Mouse (Mus musculus) MEL (cell line): Measurements from ENCODE around the gene Tmem151b. TPM values are rescaled to one million over a fixed set of nuclear protein-coding genes. Genes with fewer than 3 reads are reported as not detected.
A peak's percentile ranks its signal among the peaks of the same experiment; 100 is the strongest.

Source experiments
- DNase-seq: peaks from one replicate; pipeline ENCODE4 v3.0.0; 2011; ENCODE audit warnings: low read depth, low spot score
- H3K27ac ChIP-seq: 2 replicates; pipeline ENCODE4 v1.5.1; 2012; ENCODE audit warnings: low read depth, mild to moderate bottlenecking, control low read depth, low read length, moderate library complexity; ENCODE audit not compliant: control insufficient read depth
- H3K27me3 ChIP-seq, 2 experiments: fragments of 150-350 bp in 1 of 2; sonication (generic) in 1 of 2; 2 replicates each; pipeline ENCODE4 v1.6.1; 2012; ENCODE audit warnings: low read length in 2 of 2, mild to moderate bottlenecking in 2 of 2, improper control_type of control experiment in 1 of 2, moderate library complexity in 1 of 2; ENCODE audit not compliant: insufficient read depth in 2 of 2, control insufficient read depth in 1 of 2
- H3K36me3 ChIP-seq, 2 experiments: 2 replicates each; pipeline ENCODE4 v1.6.1; 2012 to 2014; ENCODE audit warnings: low read length in 2 of 2, improper control_type of control experiment in 1 of 2, inconsistent platforms in 1 of 2, mild to moderate bottlenecking in 1 of 2; ENCODE audit not compliant: insufficient read depth in 2 of 2, control insufficient read depth in 1 of 2
- H3K4me1 ChIP-seq, 2 experiments: fragments of 150-350 bp in 1 of 2; sonication (generic) in 1 of 2; 2 replicates each; pipeline ENCODE4 v1.6.1; 2012; ENCODE audit warnings: low read length in 2 of 2, improper control_type of control experiment in 1 of 2, mild to moderate bottlenecking in 1 of 2; ENCODE audit not compliant: insufficient read depth in 2 of 2, control insufficient read depth in 1 of 2
- H3K4me3 ChIP-seq, 2 experiments: fragments of 150-350 bp in 1 of 2; sonication (generic) in 1 of 2; 2 replicates each; pipeline ENCODE4 v1.5.1; 2012; ENCODE audit warnings: low read depth in 2 of 2, low read length in 2 of 2, mild to moderate bottlenecking in 2 of 2, moderate library complexity in 2 of 2, control low read depth in 1 of 2, improper control_type of control experiment in 1 of 2; ENCODE audit not compliant: control insufficient read depth in 1 of 2, insufficient read depth in 1 of 2
- H3K79me2 ChIP-seq: 2 replicates; pipeline ENCODE4 v1.6.1; 2012; ENCODE audit warnings: mild to moderate bottlenecking, low read length, moderate library complexity; ENCODE audit not compliant: control insufficient read depth, poor library complexity, insufficient read depth
- H3K9ac ChIP-seq: 2 replicates; pipeline ENCODE4 v1.6.1; 2012; ENCODE audit warnings: low read depth, mild to moderate bottlenecking, control low read depth, low read length, moderate library complexity; ENCODE audit not compliant: control insufficient read depth, poor library complexity, severe bottlenecking
- H3K9me3 ChIP-seq: fragments of 150-350 bp; sonication (generic); replicated peaks from 2 replicates; pipeline ENCODE4 v1.6.1; 2012; ENCODE audit warnings: mild to moderate bottlenecking, low read length, improper control_type of control experiment, moderate library complexity; ENCODE audit not compliant: insufficient read depth
- BHLHE40 ChIP-seq: IDR thresholded peaks from 2 replicates; pipeline ENCODE4 v1.6.1; 2012; ENCODE audit warnings: low read depth, mild to moderate bottlenecking, inconsistent platforms, low read length, improper control_type of control experiment, borderline replicate concordance
- EP300 ChIP-seq, 2 experiments: IDR thresholded peaks; 2 replicates each; pipeline ENCODE4 v1.6.1; 2011; ENCODE audit warnings: improper control_type of control experiment in 2 of 2, low read length in 2 of 2, low read depth in 1 of 2, mild to moderate bottlenecking in 1 of 2
- ETS1 ChIP-seq: IDR thresholded peaks from 2 replicates; pipeline ENCODE4 v1.6.1; 2012; ENCODE audit warnings: low read depth, mild to moderate bottlenecking, inconsistent platforms, low read length, improper control_type of control experiment, moderate library complexity
- JUND ChIP-seq: IDR thresholded peaks from 2 replicates; pipeline ENCODE4 v1.6.1; 2011; ENCODE audit warnings: low read depth, mild to moderate bottlenecking, improper control_type of control experiment, low read length
- MAX ChIP-seq: IDR thresholded peaks from 2 replicates; pipeline ENCODE4 v1.6.1; 2011; ENCODE audit warnings: low read length, improper control_type of control experiment
- MAZ ChIP-seq: IDR thresholded peaks from 2 replicates; pipeline ENCODE4 v1.6.1; 2012; ENCODE audit warnings: low read depth, mild to moderate bottlenecking, inconsistent platforms, low read length, improper control_type of control experiment
- MEF2A ChIP-seq: IDR thresholded peaks from 2 replicates; pipeline ENCODE4 v1.6.1; 2014; ENCODE audit warnings: low read depth, mild to moderate bottlenecking, inconsistent platforms, low read length, improper control_type of control experiment; ENCODE audit not compliant: poor library complexity, insufficient replicate concordance, severe bottlenecking; ENCODE audit errors: extremely low read depth
- MXI1 ChIP-seq: IDR thresholded peaks from 2 replicates; pipeline ENCODE4 v1.6.1; 2011; ENCODE audit warnings: mild to moderate bottlenecking, low read depth, low read length, improper control_type of control experiment
- MYB ChIP-seq: IDR thresholded peaks from 2 replicates; pipeline ENCODE4 v1.6.1; 2011; ENCODE audit warnings: mild to moderate bottlenecking, low read depth, low read length, improper control_type of control experiment
- NELFE ChIP-seq: IDR thresholded peaks from 2 replicates; pipeline ENCODE4 v1.6.1; 2011; ENCODE audit warnings: low read depth, low read length, improper control_type of control experiment
- POLR2AphosphoS5 ChIP-seq: IDR thresholded peaks from 2 replicates; pipeline ENCODE4 v1.6.1; 2012; ENCODE audit warnings: low read depth, borderline replicate concordance, mild to moderate bottlenecking, inconsistent platforms, low read length, moderate library complexity, mixed read lengths
- TBP ChIP-seq: IDR thresholded peaks from 2 replicates; pipeline ENCODE4 v1.8.0; 2011; ENCODE audit warnings: low read depth, low read length, improper control_type of control experiment
- TCF12 ChIP-seq: IDR thresholded peaks from 2 replicates; pipeline ENCODE4 v1.6.1; 2014; ENCODE audit warnings: low read depth, mild to moderate bottlenecking, inconsistent platforms, low read length, improper control_type of control experiment, moderate library complexity
- UBTF ChIP-seq: IDR thresholded peaks from 2 replicates; pipeline ENCODE4 v1.6.1; 2012; ENCODE audit warnings: low read depth, mild to moderate bottlenecking, inconsistent platforms, low read length, improper control_type of control experiment, moderate library complexity, borderline replicate concordance; ENCODE audit not compliant: insufficient read depth
- polyA plus RNA-seq, 2 experiments: library from polyadenylated mRNA; stranded (reverse) in 1 of 2; unstranded in 1 of 2; fragments of >175 nt in 1 of 2; fragments of >200 nt in 1 of 2; gene quantifications; 2 replicates each; pipeline versions ENCODE4 v1.2.1 to v1.2.4; 2012; ENCODE audit warnings: low replicate concordance in 2 of 2, low read depth in 1 of 2; ENCODE audit not compliant: insufficient read length in 2 of 2, insufficient read depth in 1 of 2, missing spikeins in 1 of 2
- total RNA-seq: library from RNA; depleted of rRNA; stranded (reverse); fragments of 300-350 nt; gene quantifications from 2 replicates; pipeline ENCODE4 v1.2.3, GENCODE M21; 2012

Tmem151b gene
- total and polyA plus RNA-seq, 3 experiments: 0.15 to 1.1 TPM; not detected in 1

DNA sequence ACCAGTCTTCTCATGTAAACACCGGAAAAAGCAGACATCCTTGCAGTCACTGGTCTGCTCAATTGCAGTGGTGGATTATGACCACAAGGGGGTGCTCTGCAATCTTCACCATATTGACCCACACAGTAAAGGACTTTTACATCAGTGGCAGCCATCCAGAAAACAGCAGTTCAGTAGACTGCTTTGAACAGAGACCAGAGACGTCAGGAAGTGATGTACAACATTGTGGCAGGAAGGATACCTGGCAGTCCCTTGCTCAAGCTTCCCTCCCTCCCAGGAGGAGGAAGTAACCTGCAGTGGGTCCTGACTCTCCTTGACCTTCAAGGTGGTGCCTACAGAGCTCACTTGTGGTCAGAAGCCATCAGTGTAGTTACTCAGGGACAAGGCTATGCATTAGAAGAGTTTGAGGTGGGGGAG is 32.1 kb upstream of the Tmem151b start (continued):
- TF ChIP-seq MYB: no peak

DNA sequence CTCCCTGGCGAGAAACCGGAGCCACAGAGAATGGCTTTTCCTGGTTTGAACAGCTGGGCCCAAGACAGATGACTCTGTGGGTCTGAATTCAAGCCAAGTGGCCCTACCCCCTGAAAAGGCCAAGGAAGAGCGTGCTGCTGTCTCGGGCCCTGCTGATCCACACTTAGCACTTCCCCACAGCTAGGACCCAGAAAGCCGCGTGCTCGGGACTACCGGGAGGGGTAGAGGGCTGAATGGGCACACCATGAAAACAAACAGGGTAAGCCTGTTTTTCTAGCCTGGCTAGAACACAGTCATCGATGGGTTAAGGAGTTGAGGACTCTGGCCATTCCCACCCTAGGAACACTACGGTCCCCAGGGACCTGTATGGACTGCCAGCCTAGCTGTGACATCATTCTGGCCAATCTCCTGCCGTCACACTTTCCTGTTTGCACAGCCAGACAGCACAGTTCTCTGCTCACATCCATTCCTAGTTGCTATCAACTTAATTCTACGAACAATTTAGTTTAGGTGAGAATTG is 31.5 kb upstream of the Tmem151b start:
- Histone ChIP-seq H3K27ac (peak overlapping the region; percentile 65), H3K4me1 (peaks cover 20 to 39% of the 10 kb centered on the region in 2 experiments)

DNA sequence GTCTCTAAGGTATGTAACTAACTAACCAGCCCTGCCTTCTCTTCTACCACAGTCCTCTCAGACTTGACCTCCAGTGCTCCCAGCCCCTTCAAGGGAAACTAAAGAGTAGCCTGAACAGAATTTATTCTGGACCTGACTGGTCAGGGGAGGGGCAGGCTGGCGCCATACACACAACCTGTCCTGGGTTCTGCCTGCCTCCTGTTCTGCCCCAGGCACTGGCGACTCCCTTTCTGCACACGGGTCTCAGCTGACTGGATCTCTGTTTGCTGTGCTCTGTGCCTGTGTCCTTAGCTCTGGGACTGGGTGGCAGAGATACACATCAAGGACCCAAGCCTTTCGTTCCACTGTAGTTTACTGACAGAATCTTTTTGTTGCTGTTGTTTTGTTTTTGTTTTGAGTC is 30.1 kb upstream of the Tmem151b start:
- Histone ChIP-seq H3K9me3 (no peaks in the 10 kb centered on the region), H3K9ac (no peak overlapping the region), H3K27ac (no peak overlapping the region), H3K36me3 (peaks cover 0 to 31% of the 10 kb centered on the region in 2 experiments; a peak in 2 of 4 replicates), H3K79me2 (no peaks in the 10 kb centered on the region), H3K4me3 (no peak overlapping the region), H3K27me3 (no peaks in the 10 kb centered on the region), H3K4me1 (peaks cover 20 to 43% of the 10 kb centered on the region in 2 experiments)
- no peak for DNase-seq
- TF ChIP-seq TCF12 (no peak), TBP (no peak), POLR2AphosphoS5 (no peak), ETS1 (no peak), JUND (no peak), NELFE (no peak), BHLHE40 (no peak)

More for the DNA sequence above, 31.5 kb upstream of the Tmem151b start:
- no peak for DNase-seq
- no peaks in the 10 kb centered on the region for H3K79me2 ChIP-seq
- 0 out of 2 replicates have a peak, but pooled peaks have one; percentile 12 for TF ChIP-seq ETS1
- TF ChIP-seq MAZ: no peak
- peak in 1 of 2 experiments; percentile 31; a peak in 1 of 4 replicates for TF ChIP-seq EP300 (IDR thresholded peaks at IDR 0.05; ENCODE audit: low read depth in 1 of 2, low read length in 2 of 2)
- no peak for TF ChIP-seq MEF2A
- no peak for TF ChIP-seq UBTF
- TF ChIP-seq MXI1: 0 out of 2 replicates have a peak, but pooled peaks have one; percentile 27
- peak; percentile 62; the same call in 1 of the 2 replicates for TF ChIP-seq MAX
- TF ChIP-seq, all 39 proteins: peak for 4
- Histone ChIP-seq H3K9me3 (no peaks in the 10 kb centered on the region), H3K27me3 (no peaks in the 10 kb centered on the region), H3K36me3 (peaks cover 0 to 27% of the 10 kb centered on the region in 2 experiments; a peak in 2 of 4 replicates), H3K4me3 (peak overlapping the region; percentile 23 to 39; a peak in 3 of 4 replicates), H3K9ac (peak overlapping the region; percentile 64)
